Mouse (Mus musculus) brain, embryonic 14.5 days (tissue): Measurements from ENCODE around the gene Grk2. TPM values are rescaled to one million over a fixed set of nuclear protein-coding genes. Genes with fewer than 3 reads are reported as not detected.
A peak's percentile ranks its signal among the peaks of the same experiment; 100 is the strongest.
"Not testable (repeated sequence)": the region's sequence is repeated elsewhere in the genome, so short reads cannot be mapped to it uniquely, and the experiment has no call there.

Source experiments
- DNase-seq: peaks from one replicate; pipeline ENCODE4 v3.0.0-alpha.2; 2011; ENCODE audit warnings: low read depth
- CTCF ChIP-seq: fragments of 200-500 bp; IDR thresholded peaks from 2 replicates; pipeline ENCODE4 v1.5.1; 2012; ENCODE audit warnings: inconsistent platforms, mild to moderate bottlenecking, moderate library complexity, borderline replicate concordance; ENCODE audit not compliant: insufficient read depth, insufficient read length; ENCODE audit errors: extremely low read depth
- POLR2A ChIP-seq: fragments of 200-500 bp; IDR thresholded peaks from 2 replicates; pipeline ENCODE4 v1.6.1; 2012; ENCODE audit warnings: mild to moderate bottlenecking, inconsistent platforms, borderline replicate concordance; ENCODE audit not compliant: poor library complexity, insufficient read depth, insufficient read length, severe bottlenecking; ENCODE audit errors: extremely low read depth
- polyA plus RNA-seq: library from polyadenylated mRNA; depleted of rRNA; stranded (reverse); fragments of >200 nt; gene quantifications from 2 replicates; pipeline ENCODE4 v1.2.3, GENCODE M21; 2012; rRNA removed

Grk2 gene
- polyA plus RNA-seq, 1 experiment: 119 TPM

GRCm38 (mm10) chr19:4257216-4257896 lies 48.7 kb downstream of the Grk2 start:
- TF ChIP-seq CTCF (peak; percentile 94), POLR2A (peak; percentile 10; the same call in 1 of the 2 replicates)
- DNase-seq: peak; percentile 97

GRCm38 (mm10) chr19:4255583-4256162 lies 50.3 kb downstream of the Grk2 start:
- no peak for DNase-seq
- TF ChIP-seq CTCF: no peak; the same call in 1 of the 2 replicates
- no peak for TF ChIP-seq POLR2A

- DNase-seq: no peak
- TF ChIP-seq CTCF: no peak
- TF ChIP-seq POLR2A: no peak
These were observed 51.8 kb downstream of the Grk2 start for GRCm38 (mm10) chr19:4254230-4254629.

- DNase-seq: not testable (repeated sequence)
These were observed 57.3 kb downstream of the Grk2 start for GRCm38 (mm10) chr19:4248683-4249082.

GRCm38 (mm10) chr19:4247010-4247409 lies 59.0 kb downstream of the Grk2 start:
- DNase-seq: no peak
- TF ChIP-seq POLR2A (no peak), CTCF (no peak; the same call in 1 of the 2 replicates)

- TF ChIP-seq POLR2A (no peak), CTCF (no peak)
- no peak for DNase-seq
These were observed 61.2 kb downstream of the Grk2 start for GRCm38 (mm10) chr19:4244775-4245174.

GRCm38 (mm10) chr19:4242416-4242815 lies 63.6 kb downstream of the Grk2 start:
- no peak for DNase-seq
- TF ChIP-seq CTCF (no peak), POLR2A (no peak)

GRCm38 (mm10) chr19:4240247-4240668 lies 65.8 kb downstream of the Grk2 start:
- no peak for TF ChIP-seq CTCF
- no peak for TF ChIP-seq POLR2A
- DNase-seq: no peak

Other genes with a start within 250 kb of the Grk2 start
- not detected in 2 replicates for gene Gstp3, start 246.7 kb downstream of the Grk2 start, polyA plus RNA-seq
- not detected in 2 replicates for gene Cabp2, start 224.6 kb downstream of the Grk2 start, polyA plus RNA-seq
- gene Cdk2ap2, start 209.0 kb downstream of the Grk2 start, polyA plus RNA-seq: 56.1 and 82.2 TPM in 2 replicates
- 149 and 158 TPM in 2 replicates for gene Pitpnm1, start 206.2 kb downstream of the Grk2 start, polyA plus RNA-seq
- 80.0 and 88.6 TPM in 2 replicates for gene Aip, start 180.4 kb downstream of the Grk2 start, polyA plus RNA-seq
- 0.08 TPM in 2 replicates for gene Gpr152, start 166.4 kb downstream of the Grk2 start, polyA plus RNA-seq
- gene Cabp4, start 162.2 kb downstream of the Grk2 start, polyA plus RNA-seq: 0.05 and 0.19 TPM in 2 replicates
- gene Coro1b, start 157.6 kb downstream of the Grk2 start, polyA plus RNA-seq: 210 and 237 TPM in 2 replicates
- gene Ptprcap, start 152.6 kb downstream of the Grk2 start, polyA plus RNA-seq: 1.5 and 2.0 TPM in 2 replicates
- gene Rps6kb2, start 142.9 kb downstream of the Grk2 start, polyA plus RNA-seq: 59.5 and 87.7 TPM in 2 replicates
- gene Carns1, start 130.7 kb downstream of the Grk2 start, polyA plus RNA-seq: 4.1 and 4.3 TPM in 2 replicates
- 1.8 and 2.2 TPM in 2 replicates for gene Tbc1d10c, start 114.9 kb downstream of the Grk2 start, polyA plus RNA-seq
- 426 and 472 TPM in 2 replicates for gene Ppp1ca, start 114.2 kb downstream of the Grk2 start, polyA plus RNA-seq
- gene Rad9a, start 104.6 kb downstream of the Grk2 start, polyA plus RNA-seq: 32.7 and 49.1 TPM in 2 replicates
- 2.3 and 3.7 TPM in 2 replicates for gene Clcf1, start 92.0 kb downstream of the Grk2 start, polyA plus RNA-seq
- not detected in 2 replicates for gene AC109138.7, start 91.9 kb downstream of the Grk2 start, polyA plus RNA-seq
- gene Pold4, start 74.3 kb downstream of the Grk2 start, polyA plus RNA-seq: 23.6 and 36.5 TPM in 2 replicates
- gene Ssh3, start 37.0 kb downstream of the Grk2 start, polyA plus RNA-seq: 50.4 and 57.5 TPM in 2 replicates
- gene Ankrd13d, start 23.1 kb downstream of the Grk2 start, polyA plus RNA-seq: 53.4 and 54.2 TPM in 2 replicates
- gene Kdm2a, start 92.1 kb upstream of the Grk2 start, polyA plus RNA-seq: 86.9 and 88.9 TPM in 2 replicates
- gene Rhod, start 133.2 kb upstream of the Grk2 start, polyA plus RNA-seq: 4.2 and 5.2 TPM in 2 replicates
- gene Syt12, start 171.2 kb upstream of the Grk2 start, polyA plus RNA-seq: 1.7 and 2.9 TPM in 2 replicates
- gene 2010003K11Rik, start 192.4 kb upstream of the Grk2 start, polyA plus RNA-seq: 0.08 TPM in 1 of 2 replicates, not detected in the other
- 12.4 and 19.4 TPM in 2 replicates for gene Pcx, start 204.2 kb upstream of the Grk2 start, polyA plus RNA-seq